Mouse (Mus musculus): Measurements from ENCODE around the gene Poln.
A peak's percentile ranks its signal among the peaks of the same experiment; 100 is the strongest.

DNA sequence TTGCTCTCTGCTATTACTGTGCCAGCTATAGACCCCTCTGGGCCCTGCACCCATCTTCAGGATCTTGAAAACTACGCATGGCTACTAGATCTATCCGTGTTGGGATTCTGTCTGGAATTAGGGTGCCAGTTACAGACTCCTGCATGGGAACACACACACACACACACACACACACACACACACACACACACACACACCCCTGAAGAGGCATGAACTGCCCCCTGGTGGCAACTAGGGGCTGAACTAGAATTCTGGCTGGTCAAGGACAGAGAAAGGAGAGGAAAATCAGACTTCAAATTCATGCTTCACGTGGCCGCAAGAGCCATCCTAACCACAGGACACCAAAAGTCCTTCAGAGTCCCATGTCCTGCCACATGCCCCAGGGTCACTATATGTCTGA lies 22.6 kb upstream of the Poln start:
- peak; percentile 62 for TF ChIP-seq CTCF (IDR thresholded peaks at IDR 0.05; ENCODE audit: low read depth)
- TF ChIP-seq EP300 (IDR thresholded peaks at IDR 0.05; ENCODE audit: low read depth) = no peak

All from liver, embryonic 14.5 days (tissue).